Mouse (Mus musculus) MEL (cell line): ENCODE measurements around the gene Gm9573. TPM values are rescaled to one million over a fixed set of nuclear protein-coding genes. Genes with fewer than 3 reads are reported as not detected.

Source experiments
- DNase-seq: peaks from one replicate; pipeline ENCODE4 v3.0.0; 2011; ENCODE audit warnings: low read depth, low spot score
- H3K27ac ChIP-seq: 2 replicates; pipeline ENCODE4 v1.5.1; 2012; ENCODE audit warnings: low read depth, mild to moderate bottlenecking, control low read depth, low read length, moderate library complexity; ENCODE audit not compliant: control insufficient read depth
- H3K27me3 ChIP-seq, 2 experiments: fragments of 150-350 bp in 1 of 2; sonication (generic) in 1 of 2; 2 replicates each; pipeline ENCODE4 v1.6.1; 2012; ENCODE audit warnings: low read length in 2 of 2, mild to moderate bottlenecking in 2 of 2, improper control_type of control experiment in 1 of 2, moderate library complexity in 1 of 2; ENCODE audit not compliant: insufficient read depth in 2 of 2, control insufficient read depth in 1 of 2
- H3K36me3 ChIP-seq, 2 experiments: 2 replicates each; pipeline ENCODE4 v1.6.1; 2012 to 2014; ENCODE audit warnings: low read length in 2 of 2, improper control_type of control experiment in 1 of 2, inconsistent platforms in 1 of 2, mild to moderate bottlenecking in 1 of 2; ENCODE audit not compliant: insufficient read depth in 2 of 2, control insufficient read depth in 1 of 2
- H3K4me1 ChIP-seq, 2 experiments: fragments of 150-350 bp in 1 of 2; sonication (generic) in 1 of 2; 2 replicates each; pipeline ENCODE4 v1.6.1; 2012; ENCODE audit warnings: low read length in 2 of 2, improper control_type of control experiment in 1 of 2, mild to moderate bottlenecking in 1 of 2; ENCODE audit not compliant: insufficient read depth in 2 of 2, control insufficient read depth in 1 of 2
- H3K4me3 ChIP-seq, 2 experiments: fragments of 150-350 bp in 1 of 2; sonication (generic) in 1 of 2; 2 replicates each; pipeline ENCODE4 v1.5.1; 2012; ENCODE audit warnings: low read depth in 2 of 2, low read length in 2 of 2, mild to moderate bottlenecking in 2 of 2, moderate library complexity in 2 of 2, control low read depth in 1 of 2, improper control_type of control experiment in 1 of 2; ENCODE audit not compliant: control insufficient read depth in 1 of 2, insufficient read depth in 1 of 2
- H3K79me2 ChIP-seq: 2 replicates; pipeline ENCODE4 v1.6.1; 2012; ENCODE audit warnings: mild to moderate bottlenecking, low read length, moderate library complexity; ENCODE audit not compliant: control insufficient read depth, poor library complexity, insufficient read depth
- H3K9ac ChIP-seq: 2 replicates; pipeline ENCODE4 v1.6.1; 2012; ENCODE audit warnings: low read depth, mild to moderate bottlenecking, control low read depth, low read length, moderate library complexity; ENCODE audit not compliant: control insufficient read depth, poor library complexity, severe bottlenecking
- H3K9me3 ChIP-seq: fragments of 150-350 bp; sonication (generic); replicated peaks from 2 replicates; pipeline ENCODE4 v1.6.1; 2012; ENCODE audit warnings: mild to moderate bottlenecking, low read length, improper control_type of control experiment, moderate library complexity; ENCODE audit not compliant: insufficient read depth
- BHLHE40 ChIP-seq: IDR thresholded peaks from 2 replicates; pipeline ENCODE4 v1.6.1; 2012; ENCODE audit warnings: low read depth, mild to moderate bottlenecking, inconsistent platforms, low read length, improper control_type of control experiment, borderline replicate concordance
- CHD1 ChIP-seq: IDR thresholded peaks from 2 replicates; pipeline ENCODE4 v1.6.1; 2012; ENCODE audit warnings: low read depth, mild to moderate bottlenecking, inconsistent platforms, low read length, improper control_type of control experiment
- E2F4 ChIP-seq: IDR thresholded peaks from 2 replicates; pipeline ENCODE4 v1.6.1; 2011; ENCODE audit warnings: low read depth, low read length, improper control_type of control experiment, borderline replicate concordance
- ELF1 ChIP-seq: IDR thresholded peaks from 2 replicates; pipeline ENCODE4 v1.6.1; 2014; ENCODE audit warnings: low read depth, mild to moderate bottlenecking, inconsistent platforms, low read length, improper control_type of control experiment, moderate library complexity
- EP300 ChIP-seq, 2 experiments: IDR thresholded peaks; 2 replicates each; pipeline ENCODE4 v1.6.1; 2011; ENCODE audit warnings: improper control_type of control experiment in 2 of 2, low read length in 2 of 2, low read depth in 1 of 2, mild to moderate bottlenecking in 1 of 2
- ETS1 ChIP-seq: IDR thresholded peaks from 2 replicates; pipeline ENCODE4 v1.6.1; 2012; ENCODE audit warnings: low read depth, mild to moderate bottlenecking, inconsistent platforms, low read length, improper control_type of control experiment, moderate library complexity
- GABPA ChIP-seq: IDR thresholded peaks from 2 replicates; pipeline ENCODE4 v1.6.1; 2012; ENCODE audit warnings: low read depth, mild to moderate bottlenecking, inconsistent platforms, low read length, improper control_type of control experiment, moderate library complexity
- GATA1 ChIP-seq: IDR thresholded peaks from 2 replicates; pipeline ENCODE4 v1.6.1; 2011; ENCODE audit warnings: low read depth, low read length, improper control_type of control experiment
- JUND ChIP-seq: IDR thresholded peaks from 2 replicates; pipeline ENCODE4 v1.6.1; 2011; ENCODE audit warnings: low read depth, mild to moderate bottlenecking, improper control_type of control experiment, low read length
- MAZ ChIP-seq: IDR thresholded peaks from 2 replicates; pipeline ENCODE4 v1.6.1; 2012; ENCODE audit warnings: low read depth, mild to moderate bottlenecking, inconsistent platforms, low read length, improper control_type of control experiment
- MXI1 ChIP-seq: IDR thresholded peaks from 2 replicates; pipeline ENCODE4 v1.6.1; 2011; ENCODE audit warnings: mild to moderate bottlenecking, low read depth, low read length, improper control_type of control experiment
- NELFE ChIP-seq: IDR thresholded peaks from 2 replicates; pipeline ENCODE4 v1.6.1; 2011; ENCODE audit warnings: low read depth, low read length, improper control_type of control experiment
- POLR2AphosphoS2 ChIP-seq: IDR thresholded peaks from 2 replicates; pipeline ENCODE4 v1.6.1; 2011; ENCODE audit warnings: low read length, improper control_type of control experiment
- POLR2AphosphoS5 ChIP-seq: IDR thresholded peaks from 2 replicates; pipeline ENCODE4 v1.6.1; 2012; ENCODE audit warnings: low read depth, borderline replicate concordance, mild to moderate bottlenecking, inconsistent platforms, low read length, moderate library complexity, mixed read lengths
- RAD21 ChIP-seq: IDR thresholded peaks from 2 replicates; pipeline ENCODE4 v1.6.1; 2011; ENCODE audit warnings: mild to moderate bottlenecking, low read depth, low read length, improper control_type of control experiment
- UBTF ChIP-seq: IDR thresholded peaks from 2 replicates; pipeline ENCODE4 v1.6.1; 2012; ENCODE audit warnings: low read depth, mild to moderate bottlenecking, inconsistent platforms, low read length, improper control_type of control experiment, moderate library complexity, borderline replicate concordance; ENCODE audit not compliant: insufficient read depth
- USF2 ChIP-seq, 2 experiments: IDR thresholded peaks; 2 replicates each; pipeline ENCODE4 v1.6.1; 2011 to 2012; ENCODE audit warnings: improper control_type of control experiment in 2 of 2, low read length in 2 of 2, borderline replicate concordance in 1 of 2, inconsistent platforms in 1 of 2, low read depth in 1 of 2, mild to moderate bottlenecking in 1 of 2; ENCODE audit not compliant: insufficient read depth in 1 of 2
- ZKSCAN1 ChIP-seq: IDR thresholded peaks from 2 replicates; pipeline ENCODE4 v1.6.1; 2012; ENCODE audit warnings: low read depth, mild to moderate bottlenecking, inconsistent platforms, low read length, improper control_type of control experiment, moderate library complexity
- polyA plus RNA-seq, 2 experiments: library from polyadenylated mRNA; stranded (reverse) in 1 of 2; unstranded in 1 of 2; fragments of >175 nt in 1 of 2; fragments of >200 nt in 1 of 2; gene quantifications; 2 replicates each; pipeline versions ENCODE4 v1.2.1 to v1.2.4; 2012; ENCODE audit warnings: low replicate concordance in 2 of 2, low read depth in 1 of 2; ENCODE audit not compliant: insufficient read length in 2 of 2, insufficient read depth in 1 of 2, missing spikeins in 1 of 2
- total RNA-seq: library from RNA; depleted of rRNA; stranded (reverse); fragments of 300-350 nt; gene quantifications from 2 replicates; pipeline ENCODE4 v1.2.3, GENCODE M21; 2012

Gene Gm9573
- total and polyA plus RNA-seq, 3 experiments, result not detected

- TF ChIP-seq POLR2AphosphoS5 (no peak), GABPA (no peak), ZKSCAN1 (no peak)
- TF ChIP-seq, all 39 proteins: peak for 10
Observed at GRCm38 (mm10) chr17:35638475-35639190, 12.2 kb upstream of the Gm9573 start (continued).

GRCm38 (mm10) chr17:35636363-35636762, 9.9 kb upstream of the Gm9573 start:
- peak; percentile 75 for DNase-seq
- no peak for TF ChIP-seq MXI1
- TF ChIP-seq GABPA, result no peak
- no peak for TF ChIP-seq E2F4
- TF ChIP-seq EP300 (IDR thresholded peaks at IDR 0.05; ENCODE audit: low read depth in 1 of 2, low read length in 2 of 2), result no peak
- TF ChIP-seq UBTF, result no peak
- no peak for TF ChIP-seq USF2 (IDR thresholded peaks at IDR 0.05; ENCODE audit: borderline replicate concordance in 1 of 2, insufficient read depth in 1 of 2, low read depth in 1 of 2, low read length in 2 of 2)
- no peak for TF ChIP-seq POLR2AphosphoS2
- no peak for TF ChIP-seq ELF1
- TF ChIP-seq ZKSCAN1, result no peak
- no peak for TF ChIP-seq ETS1
- no peak for TF ChIP-seq CHD1
- TF ChIP-seq NELFE, result no peak
- TF ChIP-seq JUND, result no peak
- TF ChIP-seq RAD21, result no peak
- TF ChIP-seq GATA1, result no peak
- no peak for TF ChIP-seq BHLHE40
- TF ChIP-seq MAZ, result no peak
- H3K27ac ChIP-seq, result no peak overlapping the region
- H3K36me3 ChIP-seq, result peaks cover 0 to 11% of the 10 kb centered on the region in 2 experiments; a peak in 2 of 4 replicates
- no peak overlapping the region for H3K9ac ChIP-seq
- peaks cover under 1 to 3% of the 10 kb centered on the region in 2 experiments; a peak in 1 of 4 replicates for H3K27me3 ChIP-seq
- H3K9me3 ChIP-seq, result no peaks in the 10 kb centered on the region
- H3K4me1 ChIP-seq, result peaks cover 0 to 17% of the 10 kb centered on the region in 2 experiments; a peak in 2 of 4 replicates
- no peak overlapping the region; a peak in 1 of 4 replicates for H3K4me3 ChIP-seq
- no peaks in the 10 kb centered on the region for H3K79me2 ChIP-seq
